Mouse (Mus musculus) gastrocnemius, adult 8-10 months (tissue): ENCODE results near the gene Gse1. TPM values are rescaled to one million over a fixed set of nuclear protein-coding genes. Genes with fewer than 3 reads are reported as not detected.

Experiments
- DNase-seq, 2 experiments: peaks; one replicate each; pipeline ENCODE4 v3.0.0; 2022; ENCODE audit warnings: low spot score in 2 of 2
- total RNA-seq, 4 experiments: library from RNA; stranded (reverse); gene quantifications; 2 replicates each; pipeline ENCODE4 v1.2.4; 2022

Gene Gse1
- total RNA-seq, 4 experiments from 2014 or later: 32.6 to 36.2 (median 34.6) TPM

- peak; percentile 53 to 65 for DNase-seq
Observed at GRCm38 (mm10) chr8:120416522-120417394, 188.5 kb downstream of the Gse1 start.

DNA sequence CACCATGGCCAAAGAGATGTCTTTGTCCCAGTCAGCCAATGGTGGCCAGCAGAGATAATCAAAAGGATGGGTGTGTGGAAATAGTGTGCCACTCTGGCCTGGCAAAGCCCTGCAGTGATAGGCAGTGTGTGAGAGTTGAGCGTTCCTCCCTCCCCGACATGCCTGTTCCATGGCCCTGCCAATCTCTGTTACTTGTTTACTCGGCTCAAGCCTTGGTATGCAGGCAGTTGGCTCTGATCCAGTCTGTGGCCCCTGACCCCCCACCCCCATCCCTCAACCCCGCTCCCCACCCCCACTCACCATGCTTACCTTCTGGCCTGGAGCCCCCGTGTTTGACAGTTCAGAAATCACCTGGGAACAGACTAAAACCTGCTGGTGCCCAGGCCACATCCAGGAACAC is 189.9 kb downstream of the Gse1 start:
- no peak for DNase-seq

DNA sequence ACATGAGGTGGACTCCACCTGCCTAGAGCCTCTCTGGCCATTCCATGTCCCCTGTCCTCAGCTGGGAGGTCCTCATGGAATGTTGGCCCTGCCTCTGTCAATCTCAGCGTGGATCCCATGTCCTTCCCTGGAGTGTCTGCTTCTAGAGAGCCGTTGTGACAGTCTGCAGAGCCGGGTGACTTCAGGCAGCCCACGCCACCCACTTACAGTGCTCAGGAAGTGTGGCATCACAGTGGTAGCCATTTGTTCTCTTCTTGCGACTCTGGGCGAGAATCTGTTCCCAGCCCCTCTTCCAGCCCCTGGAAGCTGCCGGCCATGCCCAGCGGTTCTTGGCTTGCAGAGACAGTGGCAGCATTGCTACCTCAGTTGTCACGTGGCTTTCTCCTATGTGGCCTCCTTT is 191.4 kb downstream of the Gse1 start:
- DNase-seq: no peak

DNA sequence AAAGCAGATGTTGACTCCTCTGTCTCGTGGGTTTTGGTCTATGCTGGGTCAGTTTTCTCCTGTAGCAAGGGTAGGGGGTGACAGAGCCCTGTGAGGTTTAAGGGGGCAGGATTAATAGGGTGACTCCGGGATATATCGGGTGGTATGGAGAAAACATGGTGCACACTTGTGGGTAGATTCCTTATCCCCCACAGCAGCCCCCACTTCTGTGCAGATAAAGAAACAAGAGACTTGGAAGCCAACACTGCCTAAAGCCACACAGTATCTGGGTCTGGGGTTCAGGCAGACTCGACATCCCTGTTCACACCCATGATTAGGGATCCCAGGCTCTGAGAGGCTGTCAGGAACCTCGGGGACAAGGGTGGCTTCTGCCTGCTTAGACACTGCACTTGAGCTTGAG is 192.0 kb downstream of the Gse1 start:
- no peak for DNase-seq

- DNase-seq: peak; percentile 59 to 81
Observed at GRCm38 (mm10) chr8:120421638-120422037, 193.4 kb downstream of the Gse1 start.

DNA sequence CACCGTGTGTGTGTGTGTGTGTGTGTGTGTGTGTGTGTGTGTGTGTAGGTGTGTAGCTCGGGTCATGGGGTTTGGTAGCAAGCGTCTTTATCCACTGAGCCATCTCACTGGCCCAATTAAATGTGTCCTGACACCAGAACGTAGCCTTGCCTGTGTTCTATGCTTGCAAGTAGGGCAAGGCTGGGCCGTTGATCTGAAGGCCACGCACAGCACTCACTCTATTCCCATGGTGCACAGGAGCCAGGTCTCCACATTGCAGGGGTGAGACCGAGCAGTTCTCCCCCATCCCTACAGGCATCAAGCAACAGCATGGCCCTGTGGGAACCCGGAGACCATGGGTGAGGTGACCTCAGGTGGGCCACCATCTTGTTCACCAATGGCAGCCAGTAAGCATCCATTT is 194.0 kb downstream of the Gse1 start:
- no peak for DNase-seq

DNA sequence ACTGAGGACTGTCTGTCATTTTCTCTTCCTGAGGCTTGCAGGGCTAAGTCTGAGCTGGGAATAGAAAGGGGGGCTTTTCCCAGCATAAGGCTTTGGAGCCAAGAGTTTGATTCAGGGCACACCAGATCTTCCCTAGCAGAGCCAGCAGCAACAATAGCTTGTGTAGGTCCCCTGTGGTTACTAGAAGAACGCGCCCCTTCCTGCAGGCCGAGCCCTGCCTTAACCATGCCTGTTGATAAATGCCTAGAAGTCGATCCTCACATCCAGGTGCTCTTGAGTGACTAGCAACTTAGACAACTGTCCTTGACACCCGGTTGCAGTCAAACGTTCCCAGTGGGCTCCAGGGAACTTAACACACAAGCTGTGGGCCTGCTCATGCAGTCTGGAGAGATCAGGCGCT is 195.3 kb downstream of the Gse1 start:
- no peak for DNase-seq

DNA sequence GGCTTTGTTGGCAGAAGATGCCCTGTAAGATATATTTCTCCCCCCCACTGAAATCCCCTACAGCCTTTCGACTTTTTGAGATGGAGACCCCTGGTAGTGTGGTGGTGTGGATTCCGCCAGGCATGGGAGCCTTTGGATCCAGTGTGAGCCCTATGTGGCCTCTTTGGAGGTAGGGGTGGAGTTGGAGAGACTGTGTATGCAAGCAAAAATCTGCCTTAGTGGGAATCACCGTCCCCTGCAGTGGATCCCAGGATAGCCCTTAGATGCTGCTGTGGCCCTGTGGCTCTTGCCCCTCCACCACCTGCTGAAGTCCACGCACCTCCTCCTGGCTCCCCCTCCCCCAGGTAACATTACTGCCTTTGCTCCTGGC is 196.6 kb downstream of the Gse1 start:
- DNase-seq: no peak

DNA sequence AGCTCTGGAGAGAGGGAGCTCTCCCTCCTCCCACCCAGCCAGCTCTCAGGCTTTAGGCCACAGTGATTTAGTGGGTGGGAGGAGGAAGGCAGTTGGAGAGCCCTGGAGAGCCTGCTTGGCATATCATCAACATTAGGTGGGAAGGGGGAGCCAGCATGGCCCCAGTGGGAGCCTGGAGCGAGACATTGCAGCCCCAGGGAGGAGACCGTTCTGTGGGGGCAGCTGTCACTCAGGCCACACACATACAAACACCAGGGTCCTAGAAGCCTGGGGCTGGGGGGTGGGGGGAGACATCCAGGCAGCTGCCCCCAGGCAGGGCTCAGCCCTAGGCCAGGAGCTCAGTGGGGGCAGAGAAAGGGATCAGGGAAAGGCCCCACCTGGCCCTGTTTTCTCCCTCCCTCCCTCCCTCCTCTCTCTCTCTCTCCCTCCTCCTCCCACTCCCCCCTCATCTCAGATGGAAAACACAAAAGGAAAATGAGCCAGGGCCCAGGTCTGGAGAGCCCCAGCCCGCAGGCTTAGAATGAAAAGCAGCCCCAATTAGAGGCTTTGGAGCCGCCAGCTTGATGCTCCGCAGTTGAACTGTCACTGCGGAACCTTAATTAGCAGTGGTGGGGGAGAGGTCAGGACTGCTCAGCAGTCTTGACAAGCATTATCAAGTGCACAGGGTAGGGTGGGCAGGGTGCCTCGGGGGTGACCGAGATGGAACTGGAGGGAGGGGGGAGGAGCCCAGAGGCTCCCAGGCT is 197.1 kb downstream of the Gse1 start:
- no peak for DNase-seq

GRCm38 (mm10) chr8:120426105-120426504 is 197.8 kb downstream of the Gse1 start:
- no peak for DNase-seq

DNA sequence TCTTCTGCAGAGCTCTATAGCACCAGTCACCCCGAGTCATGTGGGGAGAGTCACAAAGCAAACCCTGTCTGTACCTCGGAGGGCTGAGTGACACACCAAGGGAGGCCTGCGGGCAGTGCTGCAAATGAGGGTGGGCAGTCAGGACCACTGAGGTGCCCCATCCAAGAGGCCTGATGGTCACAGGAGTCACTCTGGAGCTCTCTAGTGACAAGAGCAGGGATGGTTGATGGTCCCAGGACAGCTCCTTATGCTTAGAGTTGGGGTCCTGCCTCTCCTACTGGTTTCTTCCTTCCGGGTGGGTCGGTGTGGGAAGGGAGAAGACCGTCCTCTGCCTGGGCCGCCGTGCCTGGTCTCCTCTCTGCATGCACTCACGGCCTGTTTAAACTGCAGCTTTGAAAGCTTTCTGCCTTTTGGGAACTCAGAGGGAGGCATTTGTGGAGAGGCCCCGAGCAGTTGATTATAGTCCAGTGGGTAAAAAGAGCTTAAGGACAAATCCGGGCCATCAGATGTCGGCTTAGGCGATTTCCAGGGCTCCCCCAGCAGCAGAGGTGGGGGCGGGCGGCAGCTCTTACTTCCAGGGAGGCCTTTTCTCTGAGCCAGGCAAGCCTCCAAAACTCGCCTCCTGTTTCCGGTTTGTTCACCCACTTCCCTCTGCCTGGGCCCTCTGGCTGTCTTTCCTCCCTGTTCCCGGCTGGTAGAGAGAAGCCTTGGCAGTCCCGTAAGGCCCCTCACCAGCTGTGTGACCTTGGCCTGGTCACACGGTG is 198.5 kb downstream of the Gse1 start:
- DNase-seq: no peak

DNA sequence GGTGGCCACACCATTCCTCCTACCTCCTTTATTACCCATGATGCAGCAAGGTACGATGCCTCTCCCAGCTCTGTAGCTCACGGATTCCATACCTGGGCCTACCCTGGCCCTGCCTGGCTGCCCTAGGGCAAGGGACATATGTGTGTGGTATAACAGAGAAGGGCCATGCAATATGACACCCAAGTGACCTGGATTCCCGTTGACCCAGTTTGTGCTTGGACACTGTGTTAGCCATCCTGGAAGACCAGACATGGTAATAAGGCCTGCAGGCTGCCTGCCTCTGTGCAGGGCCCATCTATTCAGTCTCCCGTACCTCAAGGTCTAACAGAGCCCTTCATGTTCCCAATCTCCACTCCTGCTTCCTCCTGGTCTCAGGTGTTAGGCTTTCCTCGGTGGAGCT is 200.2 kb downstream of the Gse1 start:
- DNase-seq: no peak

DNA sequence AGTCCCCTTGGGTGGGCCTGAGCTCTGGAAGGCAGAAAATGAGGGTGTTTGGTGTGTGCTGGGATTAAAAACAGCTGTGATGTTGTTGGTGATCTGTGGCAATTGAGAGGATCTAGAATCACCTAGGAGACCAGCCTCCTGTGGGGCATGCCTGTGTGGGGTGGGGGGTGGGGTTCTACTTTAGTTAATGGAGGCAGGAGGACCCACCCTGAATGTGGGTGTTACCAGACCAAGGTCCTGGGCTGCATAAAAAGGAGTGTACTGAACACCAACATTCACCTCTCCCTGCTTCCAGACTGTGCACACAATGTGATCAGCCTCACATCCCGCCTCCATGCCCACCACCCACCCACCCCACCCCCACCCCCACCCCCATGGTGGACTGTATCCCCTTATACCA is 200.9 kb downstream of the Gse1 start:
- no peak for DNase-seq

DNA sequence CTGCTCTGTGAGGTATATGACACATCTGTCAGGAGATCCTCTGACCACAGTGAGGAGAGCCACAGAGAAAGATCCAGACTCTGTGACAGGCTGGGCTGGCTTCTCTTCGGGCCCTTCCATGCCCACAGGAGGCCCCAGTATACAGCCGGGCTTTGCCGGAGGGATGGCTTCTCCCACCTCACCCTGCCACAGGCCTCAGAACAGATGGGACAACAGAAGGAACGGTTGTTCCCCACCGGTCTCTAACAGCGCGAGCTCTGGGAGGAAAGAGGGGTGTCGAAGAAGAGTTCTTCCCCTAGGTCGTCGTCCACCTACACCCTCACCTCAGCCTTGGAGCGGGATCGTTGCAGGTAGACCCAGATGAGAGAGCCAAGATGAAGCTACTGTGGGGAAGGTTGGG is 202.8 kb downstream of the Gse1 start:
- DNase-seq: no peak

DNA sequence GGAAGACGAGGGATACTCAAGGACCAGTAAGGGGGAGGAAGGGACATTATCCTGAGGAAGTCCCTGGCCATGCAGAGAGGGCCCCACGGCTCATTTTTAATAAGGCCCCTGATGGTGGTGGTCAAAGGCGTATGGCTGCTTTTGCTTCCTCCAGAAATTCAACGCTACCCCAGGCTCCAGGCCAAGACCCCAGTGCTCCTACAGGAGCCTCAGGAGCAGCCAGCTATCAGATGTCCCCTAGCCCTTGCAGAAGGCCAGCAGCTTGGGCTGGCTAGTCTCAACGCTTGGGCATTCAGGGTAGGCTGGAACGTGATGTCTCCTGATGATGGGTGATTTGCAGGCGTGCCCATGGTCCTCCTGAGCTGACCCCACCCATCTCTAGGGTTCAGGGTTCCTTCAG is 204.2 kb downstream of the Gse1 start:
- no peak for DNase-seq

DNA sequence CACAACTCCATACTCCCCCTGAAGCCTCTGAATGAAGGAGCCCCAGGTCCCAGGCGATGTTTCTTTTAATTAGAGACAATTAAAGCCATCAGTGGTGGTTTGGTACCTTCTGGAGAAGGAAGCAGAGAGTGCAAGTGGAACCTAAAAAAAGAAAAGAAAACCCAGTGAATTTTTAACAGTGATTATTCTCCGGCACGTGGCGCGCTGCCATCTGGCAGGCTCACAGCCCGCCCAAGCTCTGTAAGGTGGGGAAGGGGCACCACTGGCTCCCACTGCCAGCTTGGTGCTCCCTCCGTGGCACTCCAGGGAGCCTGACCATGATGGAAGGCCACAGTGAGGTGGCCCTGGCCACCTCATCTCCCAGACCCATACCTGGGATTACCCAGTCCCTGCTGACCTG is 204.9 kb downstream of the Gse1 start:
- no peak for DNase-seq

DNA sequence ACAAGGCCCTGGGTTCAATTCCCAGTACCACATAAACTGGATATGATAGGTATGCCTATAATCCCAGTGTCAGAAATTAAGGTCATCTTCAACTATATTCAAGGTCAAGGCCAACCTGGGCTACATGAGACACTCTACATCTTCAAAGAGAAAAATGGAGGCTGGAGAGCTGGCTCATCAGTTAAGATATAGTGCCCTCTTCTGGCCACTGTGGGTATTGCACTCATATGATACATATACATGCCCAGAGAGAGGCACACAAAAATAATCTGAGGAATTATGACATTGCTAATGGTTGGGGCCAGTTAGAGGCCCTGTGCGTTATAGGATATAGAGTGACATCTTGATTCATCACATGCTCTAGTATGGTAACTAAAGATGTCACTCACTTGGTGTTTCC is 205.5 kb downstream of the Gse1 start:
- DNase-seq: no peak

- no peak for DNase-seq
Observed at GRCm38 (mm10) chr8:120435781-120436180, 207.5 kb downstream of the Gse1 start.

GRCm38 (mm10) chr8:120436491-120437030 is 208.3 kb downstream of the Gse1 start:
- DNase-seq: peak; percentile 40 to 58

GRCm38 (mm10) chr8:120437207-120437606 is 209.0 kb downstream of the Gse1 start:
- DNase-seq: no peak

DNA sequence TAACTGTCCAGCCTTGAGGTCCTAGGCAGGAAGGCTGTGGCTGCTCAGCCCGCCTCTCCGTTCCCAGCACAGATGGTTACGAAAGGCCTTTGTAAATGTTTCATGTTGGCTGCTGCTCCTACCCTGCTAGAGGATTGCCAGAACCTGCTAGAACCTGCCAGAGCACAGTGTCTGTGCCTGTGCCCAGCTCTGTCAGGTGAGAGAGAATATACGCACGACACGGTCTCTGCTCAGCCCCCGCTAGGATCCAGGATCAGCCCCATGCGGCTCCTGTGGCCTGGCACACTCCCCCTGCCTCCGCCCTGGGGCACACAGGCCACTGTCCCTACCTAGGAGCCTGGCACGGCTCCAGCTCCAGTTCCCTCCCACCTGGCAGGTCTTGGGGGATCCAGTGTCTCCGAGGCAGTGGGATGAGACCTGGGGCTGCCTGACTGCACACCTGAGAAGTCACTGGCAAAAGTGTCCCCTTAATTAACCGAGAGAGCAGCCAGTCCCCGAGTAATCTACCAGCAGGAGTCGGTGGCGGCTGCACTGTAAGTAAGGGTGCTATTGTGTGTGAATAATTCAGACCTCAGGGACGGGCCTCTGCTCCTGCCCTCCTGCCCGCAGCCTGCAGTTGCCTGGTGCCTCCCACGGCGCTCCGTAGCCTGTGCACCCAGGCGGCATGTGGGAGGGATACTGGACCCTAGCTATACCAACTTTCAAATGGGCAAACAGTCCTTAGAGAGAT is 209.6 kb downstream of the Gse1 start:
- DNase-seq: peak; percentile 30 to 45
